Mouse (Mus musculus): ENCODE measurements at regions not wholly inside any gene's neighbourhood (a gene's known extent, or its start where the extent isn't known, plus 50 kb on each side); places are given as distances from the start of the nearest gene placed in this dataset.

- no peak for DNase-seq (ENCODE audit: low spot score)
Measured at GRCm38 (mm10) chr10:98765786-98766419, 148.3 kb upstream of the Atp2b1 start.

GRCm38 (mm10) chr10:98779783-98780182 is 134.4 kb upstream of the Atp2b1 start:
- DNase-seq (ENCODE audit: low spot score), result no peak

GRCm38 (mm10) chr10:98780938-98781337 is 133.3 kb upstream of the Atp2b1 start:
- no peak for DNase-seq (ENCODE audit: low spot score)

DNA sequence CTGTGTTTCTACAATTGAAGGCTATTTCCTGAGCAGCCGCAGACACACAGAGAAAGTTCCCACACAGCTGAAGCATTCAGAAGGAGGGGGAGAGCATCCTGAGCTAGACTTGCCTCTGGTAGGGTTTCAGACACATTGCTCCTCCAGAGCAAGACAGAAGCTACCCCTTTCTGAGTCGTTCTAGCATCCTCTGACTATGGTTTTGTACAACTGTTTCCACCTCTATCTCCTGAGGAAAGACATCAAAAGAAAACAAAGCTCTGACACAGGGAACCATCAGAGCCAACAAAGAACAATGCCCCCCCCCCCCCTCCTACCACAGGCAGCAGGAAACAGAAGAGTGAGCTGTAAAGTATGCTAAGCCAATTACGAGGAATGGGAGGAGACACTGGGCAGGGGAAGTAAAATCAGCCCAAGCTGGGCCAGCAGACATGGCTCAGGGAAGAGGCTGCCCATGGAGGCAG is 132.3 kb upstream of the Atp2b1 start:
- DNase-seq (ENCODE audit: low spot score), result no peak

GRCm38 (mm10) chr10:98785411-98785810 is 128.8 kb upstream of the Atp2b1 start:
- no peak for DNase-seq (ENCODE audit: low spot score)

DNA sequence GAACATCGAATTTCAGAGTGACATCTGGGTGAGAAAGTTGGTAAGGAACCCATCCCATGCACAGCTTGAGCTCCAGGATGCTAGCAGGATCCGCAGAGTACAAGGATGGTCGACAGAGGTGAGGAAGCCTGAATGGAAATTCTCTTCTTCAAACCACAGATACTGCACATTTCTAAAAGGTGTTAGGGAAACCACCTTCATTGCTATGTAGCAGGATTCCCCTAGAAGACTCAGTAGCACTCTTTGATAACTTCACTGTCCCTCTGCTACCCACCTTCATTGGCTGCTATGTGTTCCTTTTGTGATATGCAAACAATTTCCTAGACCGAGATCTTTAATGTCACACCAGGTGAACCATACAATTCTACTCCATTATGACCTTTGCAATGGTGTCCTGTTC is 128.1 kb upstream of the Atp2b1 start:
- no peak for DNase-seq (ENCODE audit: low spot score)

DNA sequence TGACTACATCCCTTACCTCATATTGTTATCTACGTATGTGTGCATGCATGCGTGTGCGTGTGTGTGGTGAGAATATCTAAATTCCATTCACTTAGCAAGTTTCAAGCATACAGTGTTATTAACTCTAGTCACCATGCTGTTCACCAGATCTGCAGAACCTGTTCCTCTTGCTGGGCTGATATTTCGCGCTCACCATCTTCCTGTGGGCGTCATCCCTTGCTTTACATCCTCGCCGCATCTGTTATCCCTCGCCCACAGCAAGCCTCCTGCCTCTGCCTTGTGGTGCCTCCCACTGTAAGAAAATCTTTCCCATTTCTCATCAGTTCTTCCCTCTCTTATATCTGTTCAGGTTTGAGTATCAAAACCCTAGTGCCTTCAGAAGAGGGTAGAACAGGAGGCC is 124.4 kb upstream of the Atp2b1 start:
- no peak for DNase-seq (ENCODE audit: low spot score)

GRCm38 (mm10) chr10:98790456-98790855 is 123.8 kb upstream of the Atp2b1 start:
- DNase-seq (ENCODE audit: low spot score), result no peak

DNA sequence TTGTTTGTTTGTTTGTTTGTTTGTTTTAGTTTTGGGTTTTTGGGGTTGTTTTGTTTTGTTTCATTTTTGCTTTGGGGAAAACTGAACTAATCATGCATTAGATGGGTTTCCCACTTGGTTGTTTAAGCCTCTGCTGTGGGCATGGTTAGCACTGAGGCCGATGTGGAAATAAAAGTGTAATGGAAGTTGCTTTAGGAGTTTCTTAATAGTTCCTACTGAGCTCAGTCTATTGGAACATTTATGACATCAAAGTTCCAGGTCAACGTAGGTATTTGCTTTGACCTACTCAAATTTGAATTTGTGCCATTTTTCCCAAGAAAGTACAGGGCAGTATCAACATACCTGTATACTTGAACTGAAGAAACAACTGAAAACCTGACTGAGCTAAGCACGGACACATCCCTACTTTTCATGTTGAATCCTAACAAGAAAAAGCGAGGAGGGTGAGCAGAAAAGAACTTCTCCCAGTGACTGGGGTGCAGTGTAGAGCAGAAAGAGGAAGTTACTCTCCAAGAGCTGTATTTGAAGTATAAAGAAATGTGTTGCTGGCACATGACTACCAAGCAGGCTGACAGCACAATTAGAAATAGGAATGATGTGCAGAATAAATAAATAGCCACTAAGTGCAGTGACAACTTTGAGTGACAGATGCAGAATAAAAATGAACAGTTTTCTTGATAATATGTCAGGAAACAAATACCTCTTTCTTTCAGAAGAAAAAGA is 122.0 kb upstream of the Atp2b1 start:
- no peak for DNase-seq (ENCODE audit: low spot score)

DNA sequence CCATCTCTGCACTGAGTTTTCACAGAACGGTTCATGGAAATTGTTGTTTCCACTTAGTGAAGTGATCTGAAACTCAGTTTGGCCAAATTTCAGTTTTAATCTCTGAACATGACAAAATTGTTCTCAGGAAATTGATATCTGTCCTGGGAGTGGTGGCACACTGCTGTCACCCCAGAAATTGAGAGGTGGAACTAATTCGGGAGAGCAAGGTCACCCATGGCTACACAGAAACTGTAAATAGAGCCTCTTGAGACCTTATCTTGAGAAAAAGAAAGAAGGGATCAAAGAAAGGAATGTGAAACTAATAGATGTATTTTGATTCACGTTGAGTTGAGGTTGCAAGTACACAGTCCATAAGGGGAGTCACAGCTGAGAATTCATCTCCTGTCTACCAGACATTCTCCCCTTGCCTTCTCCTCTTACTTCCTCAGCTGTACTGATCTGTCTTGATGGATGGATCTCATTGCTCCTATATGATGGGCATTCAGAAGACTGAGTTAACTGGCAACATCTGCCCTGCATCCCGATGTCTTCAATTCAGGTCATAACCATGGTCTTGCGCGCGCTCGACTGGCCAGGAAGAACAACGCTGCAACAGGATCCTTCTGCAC is 120.2 kb upstream of the Atp2b1 start:
- no peak for DNase-seq (ENCODE audit: low spot score)

GRCm38 (mm10) chr10:98796016-98796415 is 118.2 kb upstream of the Atp2b1 start:
- no peak for DNase-seq (ENCODE audit: low spot score)

DNA sequence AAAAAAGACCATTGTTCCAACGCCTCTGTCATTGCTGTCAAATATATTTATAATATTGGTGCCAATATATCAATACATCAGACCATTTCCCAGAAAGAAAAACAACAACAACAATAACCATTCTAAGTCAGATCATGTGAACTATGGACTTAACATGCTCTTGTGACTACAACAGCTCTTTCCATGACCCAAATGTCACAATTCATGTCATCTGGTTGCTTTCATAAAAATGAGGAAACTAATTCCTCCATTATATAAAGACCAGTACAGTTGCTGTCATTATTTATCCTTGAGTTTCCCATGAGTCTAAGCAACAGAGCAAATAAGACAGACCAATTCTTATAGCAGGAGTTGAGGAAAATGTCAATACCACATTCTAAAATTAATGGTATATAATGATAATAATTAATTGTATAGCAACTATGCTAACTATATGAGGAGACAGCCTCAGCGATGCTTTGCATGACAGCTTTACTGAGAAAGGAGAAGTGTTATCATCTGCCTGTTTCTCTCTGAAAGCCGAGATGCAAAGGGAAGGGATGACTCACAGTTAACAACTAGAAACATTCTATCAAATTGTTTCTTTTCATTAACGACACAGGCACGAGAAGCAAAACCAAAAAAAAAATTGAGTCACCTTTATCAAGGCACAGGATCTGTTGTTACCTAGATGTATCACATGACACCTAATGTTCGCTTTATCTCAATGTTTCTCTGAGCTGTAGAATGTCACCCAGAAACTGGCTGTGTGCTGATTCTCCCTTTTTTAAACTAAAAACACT is 115.4 kb upstream of the Atp2b1 start:
- no peak for DNase-seq (ENCODE audit: low spot score)

- no peak for DNase-seq (ENCODE audit: low spot score)
Measured at GRCm38 (mm10) chr10:98799830-98800229, 114.4 kb upstream of the Atp2b1 start.

GRCm38 (mm10) chr10:98800949-98801348 is 113.3 kb upstream of the Atp2b1 start:
- DNase-seq (ENCODE audit: low spot score), result no peak

- no peak for DNase-seq (ENCODE audit: low spot score)
Measured at GRCm38 (mm10) chr10:98805013-98805412, 109.2 kb upstream of the Atp2b1 start.

GRCm38 (mm10) chr10:98806798-98807535 is 107.2 kb upstream of the Atp2b1 start:
- DNase-seq (ENCODE audit: low spot score), result no peak

DNA sequence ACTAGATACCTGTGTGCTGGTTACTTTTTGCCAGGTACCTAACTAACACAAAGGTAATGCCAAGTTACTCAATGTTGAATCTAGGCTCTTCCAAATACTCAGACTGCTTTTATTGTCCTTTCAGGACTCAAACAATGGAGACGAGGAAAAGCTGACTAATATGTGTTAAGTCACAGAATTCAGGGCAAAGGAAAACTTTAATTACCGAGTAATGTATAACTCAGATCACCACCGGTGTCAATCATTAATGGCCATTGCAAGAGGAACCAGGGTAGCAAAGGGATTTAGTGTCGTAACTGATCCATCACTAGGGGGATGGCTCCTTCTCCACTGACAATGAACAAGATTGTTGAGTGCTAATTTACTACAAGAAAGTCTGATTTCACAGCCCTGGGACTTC is 105.6 kb upstream of the Atp2b1 start:
- no peak for DNase-seq (ENCODE audit: low spot score)

GRCm38 (mm10) chr10:98829051-98829450 is 85.2 kb upstream of the Atp2b1 start:
- DNase-seq (ENCODE audit: low spot score), result no peak

GRCm38 (mm10) chr10:98831488-98831887 is 82.7 kb upstream of the Atp2b1 start:
- no peak for DNase-seq (ENCODE audit: low spot score)

DNA sequence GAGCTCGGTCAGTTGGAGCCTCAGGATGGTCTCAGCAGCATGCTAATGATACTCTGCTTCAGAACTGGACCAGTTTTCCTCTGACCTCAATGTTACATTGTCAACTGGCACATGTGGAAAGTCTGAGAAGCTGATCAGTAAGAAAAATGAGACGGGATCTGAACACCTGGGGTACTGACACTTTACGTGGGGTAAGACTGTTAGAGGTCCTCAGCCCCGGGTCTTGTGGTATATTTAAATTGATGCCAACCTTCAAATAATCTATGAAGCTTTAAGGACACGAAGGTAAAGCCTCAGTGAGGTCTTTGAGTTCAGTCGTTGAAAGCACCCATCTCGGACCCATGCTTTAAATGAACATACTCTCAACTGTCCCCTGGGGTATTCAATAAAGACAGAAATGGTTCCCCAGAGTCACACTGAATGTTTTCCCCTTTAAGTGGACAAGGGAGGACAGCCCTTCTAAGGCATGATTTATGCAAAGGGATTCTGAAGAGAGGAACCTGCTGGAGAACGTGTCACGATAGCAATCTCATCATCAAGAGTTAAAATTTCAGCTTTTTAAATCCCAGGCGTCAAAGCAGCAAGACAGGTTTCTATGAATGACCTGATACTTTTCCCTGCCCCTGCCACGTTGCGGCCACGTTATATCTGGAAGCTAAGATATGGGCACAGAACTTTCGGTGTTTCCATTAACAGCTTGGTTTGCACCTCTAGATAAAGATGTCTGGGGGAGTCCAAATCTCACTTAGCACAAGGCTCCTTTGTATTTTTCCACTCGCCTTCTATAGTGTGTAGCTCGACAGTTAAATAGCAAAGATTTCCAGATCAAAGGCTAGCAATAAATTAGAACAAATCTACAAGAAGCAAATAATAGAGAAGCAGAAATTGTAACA is 76.7 kb upstream of the Atp2b1 start:
- DNase-seq (ENCODE audit: low spot score), result peak; percentile 11

Data from c-Kit-positive CD71-positive TER-119-positive erythroid progenitor cells, embryonic 14.5 days (primary cell).